ENCODE assay signal across 8 mouse cellular contexts in genomic region chr12:20232746-20233453, GRCm38 (mm10).
A peak's percentile ranks its signal among the peaks of the same experiment; 100 is the strongest.
DNase-seq lines count a peak whose midpoint lies in the region; ATAC-seq and TF ChIP-seq lines count a peak whose summit lies in the region.

No protein-coding gene starts in this region.

- H3K27me3 ChIP-seq in kidney, embryonic 14.5 days (ENCODE audit: control insufficient read depth, insufficient read depth, low read length) = 0 out of 2 replicates have a peak, but pooled peaks cover 6% of the 10 kb centered on the region
- H3K27me3 ChIP-seq in limb, embryonic 14.5 days (ENCODE audit: control insufficient read depth, insufficient read depth, low read length) = 0 out of 2 replicates have a peak, but pooled peaks cover 5% of the 10 kb centered on the region
- H3K27me3 ChIP-seq in neural tube, embryonic 11.5 days (ENCODE audit: control insufficient read depth, insufficient read depth, low read length) = peaks cover 18% of the 10 kb centered on the region

- H3K9ac ChIP-seq in kidney, embryonic 14.5 days (ENCODE audit: low read depth, low read length) = no peak overlapping the region
- no peak overlapping the region for H3K9ac ChIP-seq in limb, embryonic 14.5 days (ENCODE audit: low read depth, low read length, severe bottlenecking)
- no peak overlapping the region for H3K9ac ChIP-seq in neural tube, embryonic 11.5 days (ENCODE audit: low read length)

- intact Hi-C loops in left cerebral cortex, postnatal 25 days (cut with DNase I) = no loop called here

- peaks cover 63% of the 10 kb centered on the region for H3K9me3 ChIP-seq in kidney, embryonic 14.5 days (ENCODE audit: control insufficient read depth, low read length)
- peaks cover 64% of the 10 kb centered on the region for H3K9me3 ChIP-seq in limb, embryonic 14.5 days (ENCODE audit: control insufficient read depth, low read length)
- H3K9me3 ChIP-seq in neural tube, embryonic 11.5 days (ENCODE audit: control insufficient read depth, low read length) = peaks cover 62% of the 10 kb centered on the region

- DNase-seq in kidney, adult 18-20 months = no peak
- peak; percentile 31 for DNase-seq in ZHBTc4 (ENCODE audit: low read depth, low spot score)
- DNase-seq in gastrocnemius, postnatal 4 days (ENCODE audit: low spot score in 2 of 2) = peak; percentile 28 to 57
- peak; percentile 2 for DNase-seq in limb, embryonic 14.5 days (ENCODE audit: low spot score)
- DNase-seq in neural tube, embryonic 11.5 days (ENCODE audit: low spot score) = peak; percentile 14
- no peak for DNase-seq in left cerebral cortex, postnatal 25 days (ENCODE audit: low spot score in 2 of 2)

- TF ChIP-seq POLR2A in limb, embryonic 14.5 days (IDR thresholded peaks at IDR 0.05; ENCODE audit: borderline replicate concordance, extremely low read depth, insufficient read depth, insufficient read length) = no peak

- no peak overlapping the region for H3K4me2 ChIP-seq in kidney, embryonic 14.5 days (replicated peaks; ENCODE audit: low read depth, low read length)
- H3K4me2 ChIP-seq in limb, embryonic 14.5 days (replicated peaks; ENCODE audit: low read depth, low read length, severe bottlenecking) = no peak overlapping the region
- H3K4me2 ChIP-seq in neural tube, embryonic 11.5 days (ENCODE audit: low read depth) = no peak overlapping the region

- 0 out of 2 replicates have a peak, but pooled peaks cover 4% of the 10 kb centered on the region for H3K36me3 ChIP-seq in kidney, embryonic 14.5 days (ENCODE audit: control insufficient read depth, insufficient read depth, low read length)
- H3K36me3 ChIP-seq in limb, embryonic 14.5 days (ENCODE audit: control insufficient read depth, insufficient read depth, low read length) = no peaks in the 10 kb centered on the region
- peaks cover 9% of the 10 kb centered on the region for H3K36me3 ChIP-seq in neural tube, embryonic 11.5 days (ENCODE audit: control insufficient read depth, insufficient read depth, low read length)

- 72% methylated on average over 32 of the region's 32 CpGs for whole genome bisulfite sequencing in kidney, embryonic 14.5 days
- WGBS in limb, embryonic 14.5 days = 71% methylated on average over 32 of the region's 32 CpGs
- WGBS in neural tube, embryonic 11.5 days = 67% methylated on average over 32 of the region's 32 CpGs

- H3K27ac ChIP-seq in kidney, embryonic 14.5 days (ENCODE audit: low read depth, low read length) = no peak overlapping the region
- H3K27ac ChIP-seq in limb, embryonic 14.5 days (replicated peaks; ENCODE audit: low read depth, low read length) = no peak overlapping the region
- H3K27ac ChIP-seq in neural tube, embryonic 11.5 days (ENCODE audit: low read depth, low read length) = no peak overlapping the region

- H3K4me3 ChIP-seq in kidney, embryonic 14.5 days (ENCODE audit: low read length) = peak overlapping the region; percentile 6; the same call in 1 of the 2 replicates
- no peak overlapping the region for H3K4me3 ChIP-seq in limb, embryonic 14.5 days (replicated peaks; ENCODE audit: low read length)
- H3K4me3 ChIP-seq in neural tube, embryonic 11.5 days (ENCODE audit: low read depth, low read length) = no peak overlapping the region

- no peaks in the 10 kb centered on the region for H3K4me1 ChIP-seq in kidney, embryonic 14.5 days (ENCODE audit: control insufficient read depth, insufficient read depth, low read length)
- no peaks in the 10 kb centered on the region for H3K4me1 ChIP-seq in limb, embryonic 14.5 days (ENCODE audit: control insufficient read depth, insufficient read depth, low read length)
- H3K4me1 ChIP-seq in neural tube, embryonic 11.5 days (ENCODE audit: control insufficient read depth, insufficient read depth, low read length) = no peaks in the 10 kb centered on the region

- peak; percentile 64 for ATAC-seq in kidney, embryonic 14.5 days (ENCODE audit: low FRiP score, low TSS enrichment)
- ATAC-seq in limb, embryonic 14.5 days (ENCODE audit: low FRiP score, low read depth) = peak; percentile 25; the same call in 1 of the 2 replicates
- peak; percentile 39 for ATAC-seq in neural tube, embryonic 11.5 days (ENCODE audit: insufficient read depth, low FRiP score, low TSS enrichment)
- ATAC-seq in frontal cortex, adult (ENCODE audit: low TSS enrichment) = no peak

Comparison
In these comparisons a context has a peak if more than half of its experiments do, and no peak if none do; other contexts are left out.
1. DNase-seq: peak in ZHBTc4 (single experiment), gastrocnemius, postnatal 4 days (2 of 2), limb, embryonic 14.5 days (single experiment) and neural tube, embryonic 11.5 days (single experiment); none in kidney, adult 18-20 months (single experiment) and left cerebral cortex, postnatal 25 days (0 of 2).